Mouse (Mus musculus): ENCODE results near the gene Dynll1. TPM values are rescaled to one million over a fixed set of nuclear protein-coding genes. Genes with fewer than 3 reads are reported as not detected.

Dynll1 gene
- total and polyA plus RNA-seq, 2 experiments from 2014 or later, result 196 to 893 TPM

- no peaks in the 10 kb centered on the region for H3K9me3 ChIP-seq (ENCODE audit: low read length)
Observed at GRCm38 (mm10) chr5:115271931-115272811, 28.6 kb downstream of the Dynll1 start.

GRCm38 (mm10) chr5:115269969-115270368 lies 30.8 kb downstream of the Dynll1 start:
- H3K9me3 ChIP-seq (ENCODE audit: low read length), result no peaks in the 10 kb centered on the region
- H3K36me3 ChIP-seq (ENCODE audit: insufficient read depth, low read length), result peaks cover 3% of the 10 kb centered on the region; the same call in 1 of the 2 replicates
- TF ChIP-seq CTCF (IDR thresholded peaks at IDR 0.05), result no peak
- 0 out of 2 replicates have a peak overlapping the region, but pooled peaks have one; percentile 24 for H3K9ac ChIP-seq (replicated peaks; ENCODE audit: low read length, poor library complexity, severe bottlenecking)
- H3K4me1 ChIP-seq (ENCODE audit: insufficient read depth, low read length), result peaks cover 9% of the 10 kb centered on the region; the same call in 1 of the 2 replicates
- ATAC-seq (ENCODE audit: low FRiP score), result no peak
- peak overlapping the region; percentile 6; the same call in 1 of the 2 replicates for H3K4me3 ChIP-seq (ENCODE audit: low read depth, low read length)
- peak overlapping the region; percentile 69 for H3K4me2 ChIP-seq (ENCODE audit: low read depth, low read length, poor library complexity, severe bottlenecking)
- no peaks in the 10 kb centered on the region for H3K27me3 ChIP-seq (ENCODE audit: insufficient read depth, low read length)
- no peak overlapping the region for H3K27ac ChIP-seq (ENCODE audit: low read depth, low read length)
- WGBS, result 88% methylated on average over 1 of the region's 1 CpGs
- DNase-seq (ENCODE audit: low spot score), result no peak

More at GRCm38 (mm10) chr5:115271931-115272811, 28.6 kb downstream of the Dynll1 start:
- peak; percentile 21 for DNase-seq (ENCODE audit: low spot score)
- Histone ChIP-seq H3K27ac (ENCODE audit: low read depth, low read length) (peak overlapping the region; percentile 91), H3K9ac (replicated peaks; ENCODE audit: low read length, poor library complexity, severe bottlenecking) (peak overlapping the region; percentile 100), H3K4me3 (ENCODE audit: low read depth, low read length) (peak overlapping the region; percentile 98), H3K36me3 (ENCODE audit: insufficient read depth, low read length) (peaks cover 3% of the 10 kb centered on the region; the same call in 1 of the 2 replicates), H3K4me1 (ENCODE audit: insufficient read depth, low read length) (peaks cover 9% of the 10 kb centered on the region; the same call in 1 of the 2 replicates), H3K4me2 (ENCODE audit: low read depth, low read length, poor library complexity, severe bottlenecking) (peak overlapping the region; percentile 69), H3K27me3 (ENCODE audit: insufficient read depth, low read length) (no peaks in the 10 kb centered on the region)
- TF ChIP-seq CTCF (IDR thresholded peaks at IDR 0.05), result no peak
- WGBS, result under 1% methylated on average over 70 of the region's 77 CpGs
- peak; percentile 59; the same call in 1 of the 2 replicates for ATAC-seq (ENCODE audit: low FRiP score)

- Histone ChIP-seq H3K4me3 (ENCODE audit: low read depth, low read length) (no peak overlapping the region), H3K9me3 (ENCODE audit: low read length) (no peaks in the 10 kb centered on the region), H3K27ac (ENCODE audit: low read depth, low read length) (no peak overlapping the region), H3K36me3 (ENCODE audit: insufficient read depth, low read length) (peaks cover 3% of the 10 kb centered on the region; the same call in 1 of the 2 replicates), H3K4me2 (ENCODE audit: low read depth, low read length, poor library complexity, severe bottlenecking) (no peak overlapping the region), H3K9ac (replicated peaks; ENCODE audit: low read length, poor library complexity, severe bottlenecking) (no peak overlapping the region), H3K27me3 (ENCODE audit: insufficient read depth, low read length) (no peaks in the 10 kb centered on the region), H3K4me1 (ENCODE audit: insufficient read depth, low read length) (peaks cover 9% of the 10 kb centered on the region; the same call in 1 of the 2 replicates)
- ATAC-seq (ENCODE audit: low FRiP score) (no peak), DNase-seq (ENCODE audit: low spot score) (no peak)
- 58% methylated on average over 3 of the region's 3 CpGs for WGBS
- TF ChIP-seq CTCF (IDR thresholded peaks at IDR 0.05), result no peak
Observed at GRCm38 (mm10) chr5:115268266-115268665, 32.5 kb downstream of the Dynll1 start.

GRCm38 (mm10) chr5:115267469-115268045 lies 33.2 kb downstream of the Dynll1 start:
- peaks cover 9% of the 10 kb centered on the region; the same call in 1 of the 2 replicates for H3K4me1 ChIP-seq (ENCODE audit: insufficient read depth, low read length)
- no peaks in the 10 kb centered on the region for H3K9me3 ChIP-seq (ENCODE audit: low read length)
- TF ChIP-seq CTCF (IDR thresholded peaks at IDR 0.05), result no peak
- DNase-seq (ENCODE audit: low spot score) (no peak), ATAC-seq (ENCODE audit: low FRiP score) (no peak)
- WGBS, result 68% methylated on average over 3 of the region's 3 CpGs
- no peak overlapping the region for H3K27ac ChIP-seq (ENCODE audit: low read depth, low read length)
- no peaks in the 10 kb centered on the region for H3K27me3 ChIP-seq (ENCODE audit: insufficient read depth, low read length)
- H3K9ac ChIP-seq (replicated peaks; ENCODE audit: low read length, poor library complexity, severe bottlenecking), result no peak overlapping the region
- peaks cover 7% of the 10 kb centered on the region; the same call in 1 of the 2 replicates for H3K36me3 ChIP-seq (ENCODE audit: insufficient read depth, low read length)
- no peak overlapping the region for H3K4me3 ChIP-seq (ENCODE audit: low read depth, low read length)
- no peak overlapping the region for H3K4me2 ChIP-seq (ENCODE audit: low read depth, low read length, poor library complexity, severe bottlenecking)

GRCm38 (mm10) chr5:115266787-115267468 lies 33.9 kb downstream of the Dynll1 start:
- DNase-seq (ENCODE audit: low spot score) (no peak), ATAC-seq (ENCODE audit: low FRiP score) (no peak)
- Histone ChIP-seq H3K4me1 (ENCODE audit: insufficient read depth, low read length) (peaks cover 9% of the 10 kb centered on the region; the same call in 1 of the 2 replicates), H3K27me3 (ENCODE audit: insufficient read depth, low read length) (no peaks in the 10 kb centered on the region), H3K27ac (ENCODE audit: low read depth, low read length) (no peak overlapping the region), H3K9ac (replicated peaks; ENCODE audit: low read length, poor library complexity, severe bottlenecking) (no peak overlapping the region), H3K4me3 (ENCODE audit: low read depth, low read length) (no peak overlapping the region), H3K36me3 (ENCODE audit: insufficient read depth, low read length) (peaks cover 7% of the 10 kb centered on the region; the same call in 1 of the 2 replicates), H3K9me3 (ENCODE audit: low read length) (no peaks in the 10 kb centered on the region), H3K4me2 (ENCODE audit: low read depth, low read length, poor library complexity, severe bottlenecking) (no peak overlapping the region)
- TF ChIP-seq CTCF (IDR thresholded peaks at IDR 0.05), result no peak
- 80% methylated on average over 8 of the region's 8 CpGs for WGBS

All from midbrain, postnatal 0 days (tissue).